Mouse (Mus musculus): Measurements from ENCODE around the gene Klhl7.

- TF ChIP-seq CTCF (IDR thresholded peaks at IDR 0.05), result no peak
- no peak for TF ChIP-seq POLR2A (IDR thresholded peaks at IDR 0.05; ENCODE audit: insufficient read depth, low read depth, low read length)
- no peak for TF ChIP-seq EP300 (IDR thresholded peaks at IDR 0.05; ENCODE audit: insufficient read depth, low read depth, low read length)
These were observed 81.3 kb downstream of the Klhl7 start for GRCm38 (mm10) chr5:24181514-24182295.

All from heart, adult 2 months (tissue).